Mouse (Mus musculus): Measurements from ENCODE around the gene Cyb561d2. TPM values are rescaled to one million over a fixed set of nuclear protein-coding genes. Genes with fewer than 3 reads are reported as not detected.
"Not testable (repeated sequence)": the region's sequence is repeated elsewhere in the genome, so short reads cannot be mapped to it uniquely, and the experiment has no call there.

Gene Cyb561d2
- total RNA-seq, 2 experiments from 2014 or later, result 19.2 to 21.7 TPM

- DNase-seq (ENCODE audit: low spot score in 2 of 2), result no peak
These were observed 30.3 kb upstream of the Cyb561d2 start for GRCm38 (mm10) chr9:107572327-107572662.

- no peak for DNase-seq (ENCODE audit: low spot score in 2 of 2)
These were observed 29.7 kb upstream of the Cyb561d2 start for GRCm38 (mm10) chr9:107571534-107572326.

DNA sequence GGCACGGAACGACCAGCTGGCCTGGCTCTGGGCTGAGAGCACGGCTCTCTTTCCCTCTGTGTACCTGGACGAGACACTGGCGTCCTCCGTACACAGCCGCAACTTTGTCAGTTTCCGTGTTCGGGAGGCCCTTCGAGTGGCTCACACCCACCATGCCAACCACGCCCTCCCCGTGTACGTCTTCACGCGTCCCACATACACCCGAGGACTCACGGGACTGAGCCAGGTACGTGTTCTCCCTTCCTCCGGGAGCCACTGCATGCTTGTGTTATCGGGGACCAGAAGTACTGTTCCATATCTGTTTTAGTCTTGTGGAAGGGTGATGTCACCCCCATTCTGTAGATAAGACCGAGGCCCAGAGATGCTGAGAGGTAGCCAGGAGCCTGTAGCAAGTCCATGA is 28.9 kb upstream of the Cyb561d2 start:
- DNase-seq (ENCODE audit: low spot score in 2 of 2), result no peak

GRCm38 (mm10) chr9:107570016-107570415 is 28.0 kb upstream of the Cyb561d2 start:
- no peak for DNase-seq (ENCODE audit: low spot score in 2 of 2)

GRCm38 (mm10) chr9:107569270-107569669 is 27.3 kb upstream of the Cyb561d2 start:
- DNase-seq (ENCODE audit: low spot score in 2 of 2), result no peak

GRCm38 (mm10) chr9:107568331-107569261 is 26.6 kb upstream of the Cyb561d2 start:
- DNase-seq (ENCODE audit: low spot score in 2 of 2), result peak in 1 of 2 experiments; percentile 75

GRCm38 (mm10) chr9:107567702-107568319 is 25.8 kb upstream of the Cyb561d2 start, which contains the start of gene Hyal2:
Gene Hyal2 (plus strand): TSS chr9:107567945.
- DNase-seq (ENCODE audit: low spot score in 2 of 2), result no peak

- DNase-seq (ENCODE audit: low spot score in 2 of 2), result no peak
These were observed 24.9 kb upstream of the Cyb561d2 start for GRCm38 (mm10) chr9:107566855-107567254.

DNA sequence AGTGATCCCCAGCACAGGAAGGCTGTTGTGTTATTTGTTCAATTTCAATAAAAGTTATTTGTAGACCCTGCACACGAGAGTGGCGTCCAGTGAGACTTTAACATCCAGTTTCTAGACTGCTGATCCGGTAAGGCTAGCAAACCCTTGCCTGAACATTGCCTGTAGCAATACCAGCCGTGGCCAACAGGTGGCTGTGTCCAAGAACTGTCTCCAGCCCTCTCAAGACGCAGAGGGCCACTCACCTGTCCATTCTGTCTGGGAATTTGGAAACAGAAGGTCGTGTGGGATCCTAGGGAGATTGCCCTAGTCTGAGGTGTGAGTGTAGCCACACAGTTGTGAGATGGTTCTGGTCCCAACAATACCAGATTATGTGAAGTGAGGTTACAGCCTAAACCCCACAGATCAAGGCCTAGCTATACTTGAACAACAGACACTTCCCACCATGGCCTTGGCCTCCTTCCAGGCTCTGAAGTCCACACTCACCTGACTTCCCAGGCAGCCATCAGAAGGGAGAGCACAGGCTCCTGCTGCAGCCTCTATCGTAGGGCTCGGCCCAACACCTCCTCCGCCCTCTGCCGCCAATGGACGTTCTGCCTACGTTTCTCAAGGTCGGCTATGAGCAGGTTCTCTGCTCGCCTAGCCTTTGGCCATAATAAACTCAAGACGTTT is 24.2 kb upstream of the Cyb561d2 start:
- peak in 1 of 2 experiments; percentile 67 for DNase-seq (ENCODE audit: low spot score in 2 of 2)

GRCm38 (mm10) chr9:107565556-107565955 is 23.6 kb upstream of the Cyb561d2 start:
- DNase-seq (ENCODE audit: low spot score in 2 of 2), result not testable (repeated sequence)

DNA sequence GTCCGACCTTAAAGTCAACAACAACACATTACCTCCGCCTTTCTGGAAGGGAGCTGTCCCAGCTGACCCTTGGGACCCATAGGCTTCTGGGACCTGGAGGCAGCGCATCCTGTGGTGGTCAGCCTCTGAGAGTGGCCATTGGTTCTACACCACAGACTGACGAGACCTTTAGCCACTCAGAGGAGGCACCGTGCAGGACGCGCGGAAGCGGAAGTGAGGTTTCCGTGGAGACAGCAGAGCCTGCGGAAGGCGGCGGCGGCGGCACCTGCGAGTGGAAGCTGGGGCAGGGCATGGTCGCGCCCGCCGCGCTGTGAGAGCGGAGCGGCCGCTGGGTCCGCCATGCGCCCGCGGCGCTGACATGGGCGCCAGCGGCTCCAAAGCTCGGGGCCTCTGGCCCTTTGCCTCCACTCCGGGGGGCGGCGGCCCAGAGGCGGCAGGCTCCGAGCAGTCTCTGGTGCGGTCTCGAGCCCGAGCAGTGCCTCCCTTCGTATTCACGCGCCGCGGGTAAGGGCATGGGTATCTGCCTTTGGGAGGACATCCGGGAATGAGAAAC is 21.1 kb upstream of the Cyb561d2 start, which contains the start of gene Tusc2:
Gene Tusc2, plus strand, starts transcription at position 227 of the 553 bp plus-strand sequence.
- peak; percentile 65 to 86 for DNase-seq (ENCODE audit: low spot score in 2 of 2)

GRCm38 (mm10) chr9:107556346-107556745 is 14.4 kb upstream of the Cyb561d2 start:
- no peak for DNase-seq (ENCODE audit: low spot score in 2 of 2)

- DNase-seq (ENCODE audit: low spot score in 2 of 2), result no peak
These were observed 13.7 kb upstream of the Cyb561d2 start for GRCm38 (mm10) chr9:107555701-107556100.

DNA sequence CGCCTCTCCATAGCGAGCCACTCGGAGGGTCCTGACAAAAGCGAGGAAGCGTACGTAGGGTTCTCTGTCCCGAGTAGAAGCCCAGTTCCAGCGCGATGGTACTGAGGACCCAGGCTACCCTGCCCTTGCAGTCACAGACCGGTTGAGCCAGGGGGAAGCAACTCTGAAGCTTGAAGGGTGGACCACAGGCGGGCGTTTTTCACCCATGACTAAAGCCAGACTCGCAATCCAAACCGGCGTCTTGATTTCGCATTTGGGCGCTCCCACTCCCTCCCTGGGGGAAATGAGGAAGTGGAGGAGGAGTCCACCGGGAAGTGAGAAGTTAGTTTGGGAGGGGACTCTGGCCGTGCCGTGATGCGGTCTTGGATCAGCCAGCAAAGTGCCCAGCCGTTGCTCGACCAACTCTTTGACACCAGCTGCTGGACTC is 13.1 kb upstream of the Cyb561d2 start:
- DNase-seq (ENCODE audit: low spot score in 2 of 2), result no peak

- peak; percentile 74 to 85 for DNase-seq (ENCODE audit: low spot score in 2 of 2)
These were observed 12.4 kb upstream of the Cyb561d2 start for GRCm38 (mm10) chr9:107554319-107554825.

GRCm38 (mm10) chr9:107553541-107554318 is 11.7 kb upstream of the Cyb561d2 start:
- no peak for DNase-seq (ENCODE audit: low spot score in 2 of 2)

- DNase-seq (ENCODE audit: low spot score in 2 of 2), result no peak
These were observed 10.8 kb upstream of the Cyb561d2 start for GRCm38 (mm10) chr9:107552690-107553393.

- no peak for DNase-seq (ENCODE audit: low spot score in 2 of 2)
These were observed 9.9 kb upstream of the Cyb561d2 start for GRCm38 (mm10) chr9:107551890-107552355.
